Mouse (Mus musculus) stomach, postnatal 0 days (tissue): Measurements from ENCODE around the gene Zfp148. TPM values are rescaled to one million over a fixed set of nuclear protein-coding genes. Genes with fewer than 3 reads are reported as not detected.

Source experiments
- ATAC-seq: fragments of 200-750 bp; cut with Nextera tagmentation; 2 replicates; pipeline ENCODE4 v1.8.0; 2017; ENCODE audit not compliant: low FRiP score, low TSS enrichment
- DNase-seq: peaks from one replicate; pipeline ENCODE4 v3.0.0-alpha.2; 2016; ENCODE audit warnings: low spot score
- H3K27ac ChIP-seq: fragments of 300-500 bp; sonication (generic); replicated peaks from 2 replicates; pipeline ENCODE4 v1.5.1; 2014; ENCODE audit warnings: mild to moderate bottlenecking, control low read depth
- H3K27me3 ChIP-seq: fragments of 300-500 bp; sonication (generic); 2 replicates; pipeline ENCODE4 v1.6.1; 2014; ENCODE audit warnings: low read length; ENCODE audit not compliant: control insufficient read depth, insufficient read depth
- H3K36me3 ChIP-seq: fragments of 300-500 bp; sonication (generic); 2 replicates; pipeline ENCODE4 v1.6.1; 2014; ENCODE audit warnings: low read length, mixed read lengths; ENCODE audit not compliant: control insufficient read depth, insufficient read depth
- H3K4me1 ChIP-seq: fragments of 300-500 bp; sonication (generic); replicated peaks from 2 replicates; pipeline ENCODE4 v1.6.1; 2014; ENCODE audit warnings: antibody characterized with exemption; ENCODE audit not compliant: control insufficient read depth, insufficient read depth
- H3K4me2 ChIP-seq: fragments of 300-500 bp; sonication (generic); replicated peaks from 2 replicates; pipeline ENCODE4 v1.6.1; 2014; ENCODE audit warnings: low read depth, mild to moderate bottlenecking, control low read depth, moderate library complexity
- H3K4me3 ChIP-seq: fragments of 300-500 bp; sonication (generic); 2 replicates; pipeline ENCODE4 v1.5.1; 2014; ENCODE audit warnings: low read depth, low read length, control low read depth
- H3K9ac ChIP-seq: fragments of 300-500 bp; sonication (generic); 2 replicates; pipeline ENCODE4 v1.6.1; 2014; ENCODE audit warnings: mild to moderate bottlenecking, low read length, control low read depth, mixed read lengths
- H3K9me3 ChIP-seq: fragments of 300-500 bp; sonication (generic); 2 replicates; pipeline ENCODE4 v1.6.1; 2016; ENCODE audit warnings: low read length; ENCODE audit not compliant: control insufficient read depth
- CTCF ChIP-seq: IDR thresholded peaks from 2 replicates; pipeline ENCODE4 v1.5.1; 2016; ENCODE audit warnings: antibody characterized with exemption, low read depth, mild to moderate bottlenecking, moderate library complexity
- EP300 ChIP-seq: optimal IDR thresholded peaks from 2 replicates; pipeline ENCODE3; 2016; ENCODE audit warnings: antibody characterized with exemption
- whole genome bisulfite sequencing: fragments of 180-500 bp; shearing (Covaris S2); extraction: QIAGEN DNeasy Blood & Tissue Kit; methylation state at CpG from one replicate; pipeline ENCODE4 v1.1.7; 2014; 5-methylcytosine and 5-hydroxymethylcytosine counted together
- polyA plus RNA-seq: library from polyadenylated mRNA; unstranded; fragments of >200 nt; fragmentation: Nextera tagmentation; extraction: Ambion mirVana; gene quantifications from 2 replicates; pipeline ENCODE4 v1.2.1, GENCODE M21; 2015

Zfp148 gene
- polyA plus RNA-seq, 1 experiment from 2014 or later: 25.1 TPM

DNA sequence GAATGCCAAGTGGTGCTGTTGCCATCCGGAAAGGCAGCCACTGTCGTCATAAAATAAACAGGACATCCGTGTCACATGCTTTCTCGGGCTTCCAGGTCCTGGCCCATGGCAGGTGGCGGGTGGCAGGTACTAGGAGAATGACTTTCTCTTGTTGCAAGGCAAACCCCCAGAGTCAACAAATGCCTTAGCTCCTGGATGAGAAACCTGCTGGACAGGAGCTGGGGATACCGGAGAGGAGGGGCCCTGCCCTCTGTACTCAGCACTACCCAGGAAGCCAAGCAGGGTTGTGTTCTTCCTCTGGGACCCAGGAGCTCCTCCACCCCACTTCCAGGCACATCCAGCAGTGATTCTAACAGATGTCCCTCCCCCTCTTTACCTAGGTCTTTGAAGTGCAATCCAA is 131.9 kb downstream of the Zfp148 start:
- no peak overlapping the region for H3K4me3 ChIP-seq
- ATAC-seq (peak; percentile 95), DNase-seq (peak; percentile 78)
- peaks cover 6% of the 10 kb centered on the region for H3K4me1 ChIP-seq
- no peak for TF ChIP-seq CTCF
- no peak for TF ChIP-seq EP300
- peak overlapping the region; percentile 61; the same call in 1 of the 2 replicates for H3K27ac ChIP-seq
- no peak overlapping the region for H3K4me2 ChIP-seq
- H3K9me3 ChIP-seq: no peaks in the 10 kb centered on the region
- H3K27me3 ChIP-seq: no peaks in the 10 kb centered on the region
- H3K9ac ChIP-seq: no peak overlapping the region
- 52% methylated on average over 6 of the region's 6 CpGs for WGBS
- no peaks in the 10 kb centered on the region for H3K36me3 ChIP-seq

DNA sequence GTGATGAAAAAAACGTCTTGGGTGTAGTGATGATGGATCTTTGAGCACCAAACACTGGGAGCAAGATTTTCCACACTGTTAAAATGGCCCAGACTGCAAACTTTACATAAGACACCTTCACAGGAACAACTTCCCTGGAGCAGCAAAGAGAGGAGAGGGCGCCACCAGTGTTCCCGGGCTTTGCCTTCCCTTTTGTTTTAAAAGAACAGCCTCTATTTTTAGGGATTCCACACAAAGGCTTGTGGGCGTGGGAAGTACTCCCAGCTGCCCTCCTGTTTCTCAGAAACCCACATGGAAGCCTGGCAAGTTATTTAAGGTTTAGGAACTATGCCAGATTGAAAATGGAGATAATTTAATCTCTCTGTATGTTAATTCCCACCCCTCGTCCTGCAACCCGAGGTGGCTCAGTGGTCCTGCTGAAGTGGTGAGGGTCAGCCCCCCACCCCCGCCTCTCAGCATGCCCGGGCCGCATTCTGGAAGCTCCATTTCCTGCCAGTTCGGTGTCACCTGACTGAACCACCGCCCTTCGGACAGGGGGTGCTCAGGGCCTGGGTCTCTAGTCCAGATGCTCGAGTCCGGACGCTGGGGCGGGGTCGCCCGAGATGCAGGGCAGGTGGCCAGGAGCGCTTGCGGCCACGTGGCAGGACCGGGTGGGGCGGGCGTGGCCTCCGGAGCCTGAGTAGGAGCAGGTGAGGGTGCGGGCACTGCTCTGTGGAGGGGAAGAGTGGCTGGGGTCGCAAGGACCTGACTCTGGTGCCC is 136.3 kb downstream of the Zfp148 start, which contains the start of gene Slc12a8:
Gene Slc12a8 (plus strand): TSS at position 522 of the 759 bp plus-strand sequence.
- Histone ChIP-seq H3K36me3 (no peaks in the 10 kb centered on the region), H3K27me3 (no peaks in the 10 kb centered on the region), H3K4me3 (peak within 1 kb of the TSS; percentile 36), H3K9ac (peak within 1 kb of the TSS; percentile 54), H3K27ac (0 out of 2 replicates have a peak within 1 kb of the TSS, but pooled peaks have one; percentile 35), H3K9me3 (no peaks in the 10 kb centered on the region), H3K4me2 (peak within 1 kb of the TSS; percentile 71), H3K4me1 (peaks cover 10% of the 10 kb centered on the region)
- ATAC-seq: peak; percentile 48
- no peak for TF ChIP-seq CTCF
- no peak for TF ChIP-seq EP300
- 5% methylated on average over 26 of the region's 27 CpGs for WGBS
- peak; percentile 76 for DNase-seq

DNA sequence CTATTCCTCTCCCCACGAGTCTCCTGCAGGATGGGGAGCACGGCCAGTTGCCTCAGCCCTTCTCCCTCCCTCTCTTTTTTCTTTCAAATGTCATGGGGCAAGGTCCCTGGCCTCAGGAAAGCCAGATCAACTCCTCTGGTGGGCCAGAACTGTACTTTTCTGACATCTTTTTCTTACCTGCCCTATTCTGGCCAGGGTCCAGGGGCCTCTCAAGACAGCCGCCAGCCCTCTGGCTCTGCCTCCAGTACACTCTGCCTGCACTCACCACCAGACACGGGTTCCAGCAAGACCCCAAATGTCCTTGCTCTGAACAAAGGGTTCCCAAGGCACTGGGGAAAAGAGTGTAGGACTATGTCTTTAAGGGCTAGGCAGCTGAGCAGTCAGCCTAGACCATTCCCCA is 137.0 kb downstream of the Zfp148 start:
- ATAC-seq: 0 out of 2 replicates have a peak, but pooled peaks have one; percentile 18

DNA sequence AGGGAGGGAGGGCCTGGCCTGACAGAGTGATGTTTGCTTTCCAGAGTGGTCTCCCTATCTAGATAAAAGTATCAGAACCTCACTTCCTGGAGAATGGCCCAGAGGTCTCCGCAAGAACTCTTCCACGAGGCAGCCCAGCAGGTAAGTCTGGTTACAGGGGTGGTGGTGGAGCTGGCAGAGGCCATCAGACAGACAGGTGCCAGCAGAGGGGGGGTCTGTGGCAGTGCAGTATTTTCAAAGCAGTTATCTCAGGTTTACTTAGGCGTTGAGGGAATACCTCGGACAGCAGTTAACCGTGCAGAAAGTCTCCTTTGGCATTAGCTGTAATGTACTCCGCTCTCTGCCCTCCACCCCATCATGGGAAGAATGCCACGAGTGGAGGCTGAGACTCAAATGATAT is 137.6 kb downstream of the Zfp148 start:
- no peak overlapping the region for H3K4me3 ChIP-seq
- TF ChIP-seq EP300: no peak
- TF ChIP-seq CTCF: no peak
- ATAC-seq: no peak

More for the DNA sequence above, 137.0 kb downstream of the Zfp148 start:
- Histone ChIP-seq H3K9me3 (no peaks in the 10 kb centered on the region), H3K36me3 (no peaks in the 10 kb centered on the region), H3K27ac (0 out of 2 replicates have a peak overlapping the region, but pooled peaks have one; percentile 35), H3K9ac (peak overlapping the region; percentile 54; the same call in 1 of the 2 replicates), H3K4me2 (peak overlapping the region; percentile 71), H3K4me3 (peak overlapping the region; percentile 36; the same call in 1 of the 2 replicates), H3K27me3 (no peaks in the 10 kb centered on the region), H3K4me1 (peaks cover 10% of the 10 kb centered on the region)
- no peak for DNase-seq
- 15% methylated on average over 4 of the region's 4 CpGs for WGBS
- TF ChIP-seq CTCF: no peak
- TF ChIP-seq EP300: no peak

DNA sequence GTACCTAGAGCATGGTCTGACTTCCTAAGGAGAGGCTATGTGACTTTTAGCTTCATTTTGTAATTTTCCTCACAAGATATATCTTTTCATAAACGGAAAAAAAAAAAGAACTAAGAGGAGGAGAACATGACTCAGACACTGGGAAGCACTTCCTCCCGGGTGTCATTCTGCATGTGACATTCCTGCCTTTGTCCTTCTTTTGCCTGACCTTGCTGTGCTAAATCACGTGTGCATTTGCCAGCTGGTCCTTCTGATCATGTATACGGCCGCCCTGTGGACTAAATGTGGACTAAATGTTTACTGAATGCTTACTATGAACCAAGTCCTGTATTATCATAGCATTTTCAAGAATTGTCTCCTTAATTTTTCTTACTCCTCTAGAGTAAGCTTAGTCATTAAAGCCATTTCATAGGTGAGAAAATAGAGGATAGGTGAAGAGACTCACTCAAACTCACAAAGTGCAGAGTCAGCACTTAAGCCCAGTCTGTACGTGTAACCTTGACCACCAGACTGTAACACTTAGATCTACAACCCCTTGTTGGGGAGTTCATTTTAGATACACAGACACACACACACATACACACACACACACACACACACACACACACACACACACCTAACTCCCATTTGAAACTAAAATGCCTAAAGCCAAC is 139.4 kb downstream of the Zfp148 start:
- DNase-seq: no peak

More for the DNA sequence above, 137.6 kb downstream of the Zfp148 start:
- H3K36me3 ChIP-seq: no peaks in the 10 kb centered on the region
- no peak overlapping the region for H3K27ac ChIP-seq
- WGBS: 50% methylated on average over 7 of the region's 7 CpGs
- no peaks in the 10 kb centered on the region for H3K27me3 ChIP-seq
- H3K9me3 ChIP-seq: no peaks in the 10 kb centered on the region
- H3K4me2 ChIP-seq: no peak overlapping the region
- peaks cover 10% of the 10 kb centered on the region for H3K4me1 ChIP-seq
- peak; percentile 51 for DNase-seq
- no peak overlapping the region for H3K9ac ChIP-seq

More for the DNA sequence above, 139.4 kb downstream of the Zfp148 start:
- Histone ChIP-seq H3K4me3 (no peak overlapping the region), H3K36me3 (no peaks in the 10 kb centered on the region), H3K27me3 (no peaks in the 10 kb centered on the region), H3K27ac (no peak overlapping the region), H3K9ac (no peak overlapping the region), H3K4me1 (peaks cover 10% of the 10 kb centered on the region), H3K4me2 (no peak overlapping the region), H3K9me3 (no peaks in the 10 kb centered on the region)
- no peak for ATAC-seq
- WGBS: 64% methylated on average over 6 of the region's 6 CpGs
- no peak for TF ChIP-seq EP300
- TF ChIP-seq CTCF: no peak
